Comparison of ENCODE assay signal across 21 mouse cellular contexts in the genomic region with DNA sequence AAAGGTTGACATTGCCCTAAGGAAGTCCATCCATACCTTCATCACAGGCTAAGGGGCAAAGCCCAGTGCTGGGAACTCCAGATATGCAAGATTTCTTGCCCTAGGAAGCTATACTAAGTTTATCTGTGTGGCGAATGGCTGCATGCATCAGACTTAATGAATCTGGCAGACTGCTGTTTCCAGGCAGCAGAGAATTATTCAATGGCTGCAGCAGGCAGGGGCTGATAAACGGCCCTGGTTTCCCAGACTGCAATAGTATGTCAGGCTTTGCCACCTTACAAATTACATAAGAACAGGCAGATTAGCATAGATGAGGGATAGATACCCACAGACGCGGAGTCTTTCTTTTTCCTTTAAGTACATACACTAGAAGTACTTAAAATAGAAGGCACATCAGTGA.
DNase-seq lines count a peak whose midpoint lies in the region; ATAC-seq lines count a peak whose summit lies in the region.
"Had no signal": no experiment of that assay in that cellular context is flagged by ENCODE, and none has a peak within 500 bp of the region (broad histone marks: within the 10 kb centered on the region; RNA-seq: fewer than 3 reads in every experiment).

No protein-coding gene starts in this region.

- H3K4me2 ChIP-seq in hindbrain, embryonic 14.5 days (replicated peaks) = no peak overlapping the region
- no peak overlapping the region for H3K4me2 ChIP-seq in hindbrain, embryonic 12.5 days (replicated peaks)
- H3K4me2 ChIP-seq in midbrain, embryonic 14.5 days (ENCODE audit: low read length) = no peak overlapping the region
- no peak overlapping the region for H3K4me2 ChIP-seq in neural tube, embryonic 15.5 days
- H3K4me2 ChIP-seq: limb, embryonic 15.5 days; lung, embryonic 14.5 days had no signal

- ATAC-seq in hindbrain, embryonic 14.5 days (ENCODE audit: low FRiP score) = no peak
- ATAC-seq in hindbrain, embryonic 12.5 days (ENCODE audit: low FRiP score) = no peak
- ATAC-seq in midbrain, embryonic 14.5 days (ENCODE audit: low FRiP score, low TSS enrichment) = no peak
- no peak for ATAC-seq in neural tube, embryonic 15.5 days (ENCODE audit: low FRiP score)
- ATAC-seq: forebrain, embryonic 16.5 days had no signal

- no peaks in the 10 kb centered on the region for H3K9me3 ChIP-seq in hindbrain, embryonic 14.5 days (ENCODE audit: control insufficient read depth, low read length)
- no peaks in the 10 kb centered on the region for H3K9me3 ChIP-seq in hindbrain, embryonic 12.5 days (replicated peaks)
- H3K9me3 ChIP-seq in midbrain, embryonic 14.5 days (ENCODE audit: control insufficient read depth, low read length) = no peaks in the 10 kb centered on the region
- H3K9me3 ChIP-seq in midbrain, embryonic 10.5 days (replicated peaks) = no peaks in the 10 kb centered on the region
- no peaks in the 10 kb centered on the region for H3K9me3 ChIP-seq in neural tube, embryonic 15.5 days (replicated peaks)
- H3K9me3 ChIP-seq: embryonic facial prominence, embryonic 10.5 days; limb, embryonic 15.5 days had no signal

- H3K4me3 ChIP-seq in hindbrain, embryonic 14.5 days (replicated peaks; ENCODE audit: low read length) = no peak overlapping the region
- H3K4me3 ChIP-seq in hindbrain, embryonic 12.5 days = no peak overlapping the region
- no peak overlapping the region for H3K4me3 ChIP-seq in midbrain, embryonic 14.5 days (replicated peaks; ENCODE audit: low read depth, low read length)
- no peak overlapping the region for H3K4me3 ChIP-seq in midbrain, embryonic 10.5 days
- H3K4me3 ChIP-seq in neural tube, embryonic 15.5 days (replicated peaks) = no peak overlapping the region
- H3K4me3 ChIP-seq: embryonic facial prominence, embryonic 10.5 days; limb, embryonic 15.5 days had no signal

- H3K27me3 ChIP-seq in hindbrain, embryonic 14.5 days (ENCODE audit: control insufficient read depth, insufficient read depth, low read length) = no peaks in the 10 kb centered on the region
- no peaks in the 10 kb centered on the region for H3K27me3 ChIP-seq in hindbrain, embryonic 12.5 days
- H3K27me3 ChIP-seq in midbrain, embryonic 14.5 days (ENCODE audit: control insufficient read depth, insufficient read depth, low read length) = no peaks in the 10 kb centered on the region
- H3K27me3 ChIP-seq in midbrain, embryonic 10.5 days (ENCODE audit: low read depth, poor library complexity, severe bottlenecking) = no peaks in the 10 kb centered on the region
- H3K27me3 ChIP-seq in neural tube, embryonic 15.5 days (replicated peaks) = no peaks in the 10 kb centered on the region
- H3K27me3 ChIP-seq: limb, embryonic 15.5 days had no signal

- 0 out of 2 replicates have a peak overlapping the region, but pooled peaks have one; percentile 21 for H3K27ac ChIP-seq in hindbrain, embryonic 14.5 days
- no peak overlapping the region for H3K27ac ChIP-seq in hindbrain, embryonic 12.5 days
- H3K27ac ChIP-seq in midbrain, embryonic 14.5 days (replicated peaks; ENCODE audit: low read depth, low read length) = 0 out of 2 replicates have a peak overlapping the region, but pooled peaks have one; percentile 22
- no peak overlapping the region for H3K27ac ChIP-seq in midbrain, embryonic 10.5 days (replicated peaks)
- H3K27ac ChIP-seq in neural tube, embryonic 15.5 days (replicated peaks) = peak overlapping the region; percentile 39; the same call in 1 of the 2 replicates
- H3K27ac ChIP-seq: embryonic facial prominence, embryonic 10.5 days; limb, embryonic 15.5 days; liver, embryonic 14.5 days; stomach, postnatal 0 days had no signal

- no peak overlapping the region for H3K9ac ChIP-seq in hindbrain, embryonic 14.5 days
- no peak overlapping the region for H3K9ac ChIP-seq in hindbrain, embryonic 12.5 days
- no peak overlapping the region for H3K9ac ChIP-seq in midbrain, embryonic 14.5 days (replicated peaks; ENCODE audit: low read length)
- H3K9ac ChIP-seq in neural tube, embryonic 15.5 days (replicated peaks) = no peak overlapping the region
- H3K9ac ChIP-seq: limb, embryonic 15.5 days; liver, embryonic 14.5 days; lung, embryonic 14.5 days had no signal

- H3K4me1 ChIP-seq in hindbrain, embryonic 14.5 days (replicated peaks; ENCODE audit: control insufficient read depth, insufficient read depth, low read length) = peaks cover 6% of the 10 kb centered on the region; the same call in 1 of the 2 replicates
- H3K4me1 ChIP-seq in hindbrain, embryonic 12.5 days = no peaks in the 10 kb centered on the region
- no peaks in the 10 kb centered on the region for H3K4me1 ChIP-seq in midbrain, embryonic 14.5 days (ENCODE audit: control insufficient read depth, insufficient read depth, low read length)
- H3K4me1 ChIP-seq in midbrain, embryonic 10.5 days = no peaks in the 10 kb centered on the region
- H3K4me1 ChIP-seq in neural tube, embryonic 15.5 days = peaks cover 13% of the 10 kb centered on the region
- H3K4me1 ChIP-seq: embryonic facial prominence, embryonic 10.5 days; limb, embryonic 15.5 days had no signal

- H3K36me3 ChIP-seq in hindbrain, embryonic 14.5 days (replicated peaks; ENCODE audit: control insufficient read depth, insufficient read depth) = no peaks in the 10 kb centered on the region
- H3K36me3 ChIP-seq in hindbrain, embryonic 12.5 days = no peaks in the 10 kb centered on the region
- H3K36me3 ChIP-seq in midbrain, embryonic 14.5 days (ENCODE audit: control insufficient read depth, insufficient read depth, low read length) = no peaks in the 10 kb centered on the region
- H3K36me3 ChIP-seq in midbrain, embryonic 10.5 days = no peaks in the 10 kb centered on the region
- H3K36me3 ChIP-seq in neural tube, embryonic 15.5 days = no peaks in the 10 kb centered on the region
- H3K36me3 ChIP-seq: embryonic facial prominence, embryonic 10.5 days; limb, embryonic 15.5 days had no signal

- 50% methylated on average over 4 of the region's 4 CpGs for WGBS in hindbrain, embryonic 14.5 days
- 62% methylated on average over 4 of the region's 4 CpGs for WGBS in hindbrain, embryonic 12.5 days
- 51% methylated on average over 4 of the region's 4 CpGs for WGBS in midbrain, embryonic 14.5 days
- WGBS in midbrain, embryonic 10.5 days = 81% methylated on average over 4 of the region's 4 CpGs
- WGBS in neural tube, embryonic 15.5 days = 35% methylated on average over 4 of the region's 4 CpGs

- no peak for DNase-seq in hindbrain, embryonic 14.5 days (ENCODE audit: low spot score)
- peak; percentile 57 for DNase-seq in midbrain, embryonic 14.5 days
- DNase-seq in midbrain, embryonic 10.5 days (ENCODE audit: low spot score) = no peak
- peak; percentile 2 to 6 for DNase-seq in frontal cortex, postnatal 36 days (ENCODE audit: low spot score in 2 of 2)
- no peak for DNase-seq in T-cell, adult 2 months (ENCODE audit: low spot score)
- DNase-seq: adrenal gland, postnatal 36 days; cerebellum, adult 11-12 months; cerebellum, postnatal 10 days; gastrocnemius, postnatal 36 days; kidney, adult 8-10 months; kidney, postnatal 10 days; left cerebral cortex, postnatal 4 days; lung, embryonic 14.5 days; thymus, adult 2 months had no signal

Comparison
In these comparisons a context has a peak if more than half of its experiments do, and no peak if none do; other contexts are left out.
1. DNase-seq: peak in midbrain, embryonic 14.5 days (single experiment) and frontal cortex, postnatal 36 days (2 of 2); none in hindbrain, embryonic 14.5 days (single experiment), midbrain, embryonic 10.5 days (single experiment) and T-cell, adult 2 months (single experiment).
2. H3K27ac ChIP-seq: peak in hindbrain, embryonic 14.5 days (single experiment), midbrain, embryonic 14.5 days (single experiment) and neural tube, embryonic 15.5 days (single experiment); none in hindbrain, embryonic 12.5 days (single experiment) and midbrain, embryonic 10.5 days (single experiment).